Mouse (Mus musculus) neural tube, embryonic 11.5 days (tissue): Measurements from ENCODE around the gene Cpm. TPM values are rescaled to one million over a fixed set of nuclear protein-coding genes. Genes with fewer than 3 reads are reported as not detected.

Source experiments
- ATAC-seq: fragments of 200-750 bp; cut with Nextera tagmentation; 2 replicates; pipeline ENCODE4 v1.8.0; 2017; ENCODE audit warnings: moderate number of reproducible peaks, mild to moderate bottlenecking, moderate TSS enrichment, moderate library complexity; ENCODE audit not compliant: insufficient read depth, low FRiP score, low TSS enrichment
- DNase-seq: peaks from one replicate; pipeline ENCODE4 v3.0.0-alpha.2; 2015; ENCODE audit warnings: low spot score
- H3K27ac ChIP-seq: fragments of 300-500 bp; sonication (generic); 2 replicates; pipeline ENCODE4 v1.5.1; 2014; ENCODE audit warnings: low read depth, mild to moderate bottlenecking, low read length
- H3K27me3 ChIP-seq: fragments of 300-500 bp; sonication (generic); 2 replicates; pipeline ENCODE4 v1.6.1; 2014; ENCODE audit warnings: mild to moderate bottlenecking, low read length, mixed read lengths; ENCODE audit not compliant: control insufficient read depth, insufficient read depth
- H3K36me3 ChIP-seq: fragments of 300-500 bp; sonication (generic); 2 replicates; pipeline ENCODE4 v1.6.1; 2014; ENCODE audit warnings: mild to moderate bottlenecking, low read length, moderate library complexity, mixed read lengths; ENCODE audit not compliant: control insufficient read depth, insufficient read depth
- H3K4me1 ChIP-seq: fragments of 300-500 bp; sonication (generic); 2 replicates; pipeline ENCODE4 v1.6.1; 2014; ENCODE audit warnings: low read length, mixed read lengths; ENCODE audit not compliant: control insufficient read depth, insufficient read depth
- H3K4me2 ChIP-seq: fragments of 300-500 bp; sonication (generic); 2 replicates; pipeline ENCODE4 v1.6.1; 2014; ENCODE audit warnings: low read depth, mild to moderate bottlenecking, moderate library complexity
- H3K4me3 ChIP-seq: fragments of 300-500 bp; sonication (generic); 2 replicates; pipeline ENCODE4 v1.5.1; 2014; ENCODE audit warnings: low read depth, low read length
- H3K9ac ChIP-seq: fragments of 300-500 bp; sonication (generic); 2 replicates; pipeline ENCODE4 v1.6.1; 2014; ENCODE audit warnings: mild to moderate bottlenecking, low read length
- H3K9me3 ChIP-seq: fragments of 300-500 bp; sonication (generic); 2 replicates; pipeline ENCODE4 v1.6.1; 2016; ENCODE audit warnings: low read length; ENCODE audit not compliant: control insufficient read depth
- WGBS: fragments of 180-500 bp; shearing (Covaris S2); extraction: QIAGEN DNeasy Blood & Tissue Kit; methylation state at CpG from one replicate; pipeline ENCODE4 v1.1.7; 2014; 5-methylcytosine and 5-hydroxymethylcytosine counted together
- polyA plus RNA-seq: library from polyadenylated mRNA; unstranded; fragments of >200 nt; fragmentation: Nextera tagmentation; extraction: Ambion mirVana; gene quantifications from 2 replicates; pipeline ENCODE4 v1.2.1, GENCODE M21; 2014

Cpm gene
- polyA plus RNA-seq, 1 experiment from 2014 or later: 21.1 TPM

DNA sequence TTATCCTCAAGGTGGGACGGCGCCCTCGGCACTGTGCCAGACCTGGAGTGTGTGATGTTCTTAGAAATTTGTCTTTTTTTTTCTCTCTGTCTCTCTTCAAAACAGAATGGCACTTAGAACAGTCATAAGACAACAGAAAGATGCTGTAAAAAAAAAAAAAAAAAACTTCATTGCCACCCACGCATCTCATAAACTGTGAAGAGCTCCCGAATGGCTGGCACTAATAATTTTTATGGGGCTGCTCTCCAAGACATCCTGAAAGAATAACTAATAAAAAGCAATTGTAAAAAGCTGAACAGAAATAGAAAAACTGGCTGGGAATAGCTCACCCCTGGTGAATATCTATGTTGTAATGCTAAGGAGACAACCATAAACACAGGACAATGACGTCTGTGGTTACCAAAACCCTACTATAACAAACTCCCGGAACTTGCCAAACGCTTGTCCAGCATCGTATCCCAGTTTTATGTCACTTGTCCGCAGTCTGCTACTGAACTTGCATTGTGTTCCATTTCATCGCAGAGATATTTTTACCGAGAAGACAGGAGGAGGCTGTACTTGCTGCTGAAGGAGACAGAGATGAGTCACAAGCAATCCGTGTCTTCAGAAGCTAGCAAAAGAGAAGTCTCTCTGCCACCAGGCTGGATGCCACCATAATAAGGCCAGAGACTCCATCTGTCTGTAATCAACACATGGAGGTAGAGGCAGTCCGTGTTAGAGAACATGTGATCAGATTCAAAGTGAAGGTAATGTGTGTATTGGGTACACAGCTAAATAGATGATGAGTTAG, 25.3 kb upstream of the Cpm start:
- DNase-seq (no peak), ATAC-seq (no peak)
- Histone ChIP-seq H3K4me2 (no peak overlapping the region), H3K36me3 (no peaks in the 10 kb centered on the region), H3K9ac (no peak overlapping the region), H3K4me3 (no peak overlapping the region), H3K27ac (no peak overlapping the region), H3K4me1 (no peaks in the 10 kb centered on the region), H3K9me3 (no peaks in the 10 kb centered on the region), H3K27me3 (no peaks in the 10 kb centered on the region)
- WGBS: 86% methylated on average over 14 of the region's 14 CpGs

- H3K9me3 ChIP-seq: no peaks in the 10 kb centered on the region
- WGBS: 93% methylated on average over 8 of the region's 8 CpGs
- H3K27me3 ChIP-seq: no peaks in the 10 kb centered on the region
- no peaks in the 10 kb centered on the region for H3K36me3 ChIP-seq
- H3K4me3 ChIP-seq: no peak overlapping the region
- H3K9ac ChIP-seq: no peak overlapping the region
- DNase-seq (no peak), ATAC-seq (no peak)
- no peaks in the 10 kb centered on the region for H3K4me1 ChIP-seq
- no peak overlapping the region for H3K27ac ChIP-seq
- H3K4me2 ChIP-seq: no peak overlapping the region
Measured at GRCm38 (mm10) chr10:117604624-117605282, 24.5 kb upstream of the Cpm start.

GRCm38 (mm10) chr10:117605283-117606243, 23.7 kb upstream of the Cpm start:
- Histone ChIP-seq H3K4me2 (no peak overlapping the region), H3K27me3 (no peaks in the 10 kb centered on the region), H3K4me1 (no peaks in the 10 kb centered on the region), H3K27ac (no peak overlapping the region), H3K4me3 (no peak overlapping the region), H3K9ac (no peak overlapping the region), H3K9me3 (no peaks in the 10 kb centered on the region), H3K36me3 (no peaks in the 10 kb centered on the region)
- 84% methylated on average over 15 of the region's 15 CpGs for WGBS
- DNase-seq: no peak
- no peak for ATAC-seq

GRCm38 (mm10) chr10:117606423-117606822, 22.9 kb upstream of the Cpm start:
- no peaks in the 10 kb centered on the region for H3K4me1 ChIP-seq
- WGBS: 79% methylated on average over 5 of the region's 5 CpGs
- DNase-seq: no peak

DNA sequence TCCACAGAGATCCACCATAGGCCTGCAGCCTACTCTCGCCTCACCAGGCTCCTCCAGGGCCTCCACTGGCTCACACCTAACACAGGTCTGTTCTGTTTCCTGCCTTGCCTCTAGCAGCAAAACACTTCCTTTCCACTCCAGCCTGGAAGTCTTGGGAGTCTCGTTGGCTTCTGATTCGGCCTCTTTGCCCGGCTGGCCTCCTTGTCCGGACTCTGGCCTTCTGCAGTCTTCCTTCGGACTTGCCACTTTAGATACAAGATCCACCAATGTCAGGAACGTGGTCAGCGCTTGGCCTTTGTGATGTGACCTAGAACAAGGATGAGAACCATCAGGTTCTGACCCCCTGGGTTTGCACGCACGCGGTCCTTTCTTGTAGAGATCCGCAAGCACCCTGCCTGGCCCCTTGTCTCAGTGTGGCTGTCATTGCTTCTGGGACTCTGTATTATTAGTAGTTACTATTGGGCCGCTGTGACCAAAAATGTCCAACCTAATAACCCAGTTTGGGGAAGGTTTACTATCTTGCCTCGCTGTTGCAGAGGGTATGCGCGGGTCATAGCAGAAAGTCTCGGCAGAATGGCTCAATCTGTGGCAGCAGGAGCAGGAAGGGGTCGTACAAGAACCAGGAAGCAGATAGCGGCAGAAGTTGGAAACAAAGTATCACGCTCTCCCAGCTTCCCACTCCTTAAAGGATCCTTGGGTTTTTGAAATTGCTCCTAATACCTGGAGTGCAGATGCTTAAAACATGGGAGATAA, 22.1 kb upstream of the Cpm start:
- ATAC-seq (no peak), DNase-seq (no peak)
- H3K4me2 ChIP-seq: no peak overlapping the region
- no peaks in the 10 kb centered on the region for H3K9me3 ChIP-seq
- H3K4me3 ChIP-seq: no peak overlapping the region
- H3K9ac ChIP-seq: no peak overlapping the region
- no peaks in the 10 kb centered on the region for H3K36me3 ChIP-seq
- WGBS: 94% methylated on average over 20 of the region's 20 CpGs
- H3K4me1 ChIP-seq: no peaks in the 10 kb centered on the region
- H3K27me3 ChIP-seq: no peaks in the 10 kb centered on the region
- no peak overlapping the region for H3K27ac ChIP-seq

More at GRCm38 (mm10) chr10:117606423-117606822, 22.9 kb upstream of the Cpm start:
- Histone ChIP-seq H3K9me3 (no peaks in the 10 kb centered on the region), H3K9ac (no peak overlapping the region), H3K4me2 (no peak overlapping the region), H3K27ac (no peak overlapping the region), H3K27me3 (no peaks in the 10 kb centered on the region), H3K4me3 (no peak overlapping the region), H3K36me3 (no peaks in the 10 kb centered on the region)
- no peak for ATAC-seq

GRCm38 (mm10) chr10:117607804-117608279, 21.5 kb upstream of the Cpm start:
- Histone ChIP-seq H3K4me1 (no peaks in the 10 kb centered on the region), H3K9me3 (no peaks in the 10 kb centered on the region), H3K4me2 (no peak overlapping the region), H3K36me3 (no peaks in the 10 kb centered on the region), H3K27ac (no peak overlapping the region), H3K4me3 (no peak overlapping the region), H3K27me3 (no peaks in the 10 kb centered on the region), H3K9ac (no peak overlapping the region)
- WGBS: 94% methylated on average over 10 of the region's 10 CpGs
- DNase-seq: no peak
- ATAC-seq: no peak

- WGBS: 93% methylated on average over 7 of the region's 7 CpGs
Measured at GRCm38 (mm10) chr10:117608487-117608886, 20.8 kb upstream of the Cpm start.

More at GRCm38 (mm10) chr10:117608487-117608886, 20.8 kb upstream of the Cpm start:
- ATAC-seq (no peak), DNase-seq (no peak)
- H3K4me3 ChIP-seq: no peak overlapping the region
- H3K27me3 ChIP-seq: no peaks in the 10 kb centered on the region
- H3K4me1 ChIP-seq: no peaks in the 10 kb centered on the region
- H3K27ac ChIP-seq: no peak overlapping the region
- H3K36me3 ChIP-seq: no peaks in the 10 kb centered on the region
- H3K4me2 ChIP-seq: no peak overlapping the region
- no peaks in the 10 kb centered on the region for H3K9me3 ChIP-seq
- no peak overlapping the region for H3K9ac ChIP-seq
